Mouse (Mus musculus): ENCODE data around the gene Tcam1. TPM values are rescaled to one million over a fixed set of nuclear protein-coding genes. Genes with fewer than 3 reads are reported as not detected.

The Tcam1 gene
- total RNA-seq, 2 experiments from 2014 or later: 0.08 TPM

- Histone ChIP-seq H3K4me3 (no peak overlapping the region), H3K27ac (peak overlapping the region; percentile 99)
- TF ChIP-seq CTCF (IDR thresholded peaks at IDR 0.05): no peak
- no peak for DNase-seq
- intact Hi-C loops (cut with DNase I): no loop called here
Measured at GRCm38 (mm10) chr11:106266431-106266830, 10.0 kb upstream of the Tcam1 start.

- H3K27ac ChIP-seq: peak overlapping the region; percentile 99
- intact Hi-C loops (cut with DNase I): no loop called here
- peak overlapping the region; percentile 61 for H3K4me3 ChIP-seq
- no peak for TF ChIP-seq CTCF (IDR thresholded peaks at IDR 0.05)
- DNase-seq: peak; percentile 70
Measured at GRCm38 (mm10) chr11:106267311-106267852, 9.1 kb upstream of the Tcam1 start.

DNA sequence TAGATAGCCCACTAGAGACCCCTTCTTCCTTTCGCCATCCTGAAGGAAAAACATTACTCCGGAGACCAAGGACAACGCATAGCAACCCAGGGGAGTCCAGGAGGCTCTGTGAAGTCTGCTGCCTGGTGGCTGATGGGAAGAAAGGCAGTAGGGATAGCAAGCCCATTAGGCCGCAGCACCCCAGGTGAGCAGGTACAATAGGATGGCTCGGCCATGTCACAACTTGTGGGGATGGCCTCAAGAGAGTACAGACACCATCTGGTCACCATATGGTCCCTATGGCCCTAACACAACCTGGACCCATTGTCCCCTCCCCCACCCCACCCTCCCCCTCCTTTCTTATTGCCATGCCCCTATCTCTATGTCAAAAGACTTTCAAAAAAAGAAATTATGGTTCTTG, 8.6 kb upstream of the Tcam1 start:
- no peak for DNase-seq
- Histone ChIP-seq H3K4me3 (peak overlapping the region; percentile 61), H3K27ac (peak overlapping the region; percentile 99)
- intact Hi-C loops (cut with DNase I): no loop called here
- no peak for TF ChIP-seq CTCF (IDR thresholded peaks at IDR 0.05)

GRCm38 (mm10) chr11:106268326-106269059, 8.0 kb upstream of the Tcam1 start:
- no peak for TF ChIP-seq CTCF (IDR thresholded peaks at IDR 0.05)
- H3K4me3 ChIP-seq: peak overlapping the region; percentile 61

DNA sequence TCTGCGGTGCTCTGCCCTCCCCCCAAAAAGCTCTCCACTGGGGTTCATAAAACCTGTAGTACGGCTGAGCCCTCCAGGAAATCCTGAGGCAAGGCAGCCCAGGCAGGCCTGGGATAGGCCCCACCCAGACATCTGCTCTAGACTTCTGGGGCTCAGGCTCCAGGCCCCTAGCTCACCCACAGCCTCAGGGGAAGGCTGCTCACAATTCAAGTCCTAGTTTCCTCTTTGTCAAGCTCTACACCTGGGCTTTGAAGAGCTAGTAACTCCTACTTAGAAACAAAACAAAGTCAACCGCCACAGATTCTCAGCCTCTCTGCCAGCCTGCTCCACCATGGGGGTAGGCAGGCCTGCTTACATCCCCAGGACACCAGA, 7.4 kb upstream of the Tcam1 start:
- DNase-seq: peak; percentile 59
- peak overlapping the region; percentile 99 for H3K27ac ChIP-seq
- intact Hi-C loops (cut with DNase I): no loop called here
- no peak for TF ChIP-seq CTCF (IDR thresholded peaks at IDR 0.05)
- peak overlapping the region; percentile 61 for H3K4me3 ChIP-seq

More at GRCm38 (mm10) chr11:106268326-106269059, 8.0 kb upstream of the Tcam1 start:
- peak overlapping the region; percentile 99 for H3K27ac ChIP-seq
- intact Hi-C loops (cut with DNase I): no loop called here
- peak; percentile 94 for DNase-seq

DNA sequence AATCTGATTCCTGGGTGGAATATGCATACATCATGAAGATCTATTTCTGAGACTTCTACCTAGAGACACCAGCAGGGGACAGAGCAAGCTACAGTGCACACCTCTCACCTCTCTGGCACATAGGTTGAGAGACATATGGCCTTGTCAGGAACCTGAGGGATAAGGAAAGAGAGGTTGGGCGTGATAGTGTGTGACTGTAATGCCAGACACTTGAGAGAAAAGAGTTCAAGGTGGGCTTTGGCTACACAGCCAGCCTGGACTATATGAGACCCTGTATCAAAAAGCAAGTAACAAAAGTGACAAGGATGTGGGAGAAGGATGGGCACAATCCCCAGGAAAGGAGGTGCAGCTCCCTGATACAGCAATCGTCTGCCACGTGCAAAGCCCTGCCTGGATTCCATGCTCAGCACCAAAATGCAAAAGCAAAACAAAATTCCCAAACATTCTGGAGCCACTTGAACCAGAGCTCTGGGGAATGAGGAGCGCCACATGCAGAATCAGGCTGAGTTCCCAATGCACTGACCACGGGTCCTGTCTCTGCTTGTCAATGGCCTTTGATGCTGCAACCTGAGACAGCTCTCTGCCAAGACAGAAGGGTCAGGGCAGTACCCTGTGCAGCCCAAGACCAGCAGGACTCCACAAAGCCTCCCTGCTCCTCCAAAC, 5.2 kb upstream of the Tcam1 start:
- no peak for TF ChIP-seq CTCF (IDR thresholded peaks at IDR 0.05)
- intact Hi-C loops (cut with DNase I): loop anchor here (5.0 to 10.0 kb wide), 2 partner anchors 54 to 214 kb away; partner anchors contain the start of genes Ccdc47, Ddx42 and Ern1
- peak overlapping the region; percentile 99 for H3K27ac ChIP-seq
- peak; percentile 46 for DNase-seq
- peak overlapping the region; percentile 99 for H3K4me3 ChIP-seq

DNA sequence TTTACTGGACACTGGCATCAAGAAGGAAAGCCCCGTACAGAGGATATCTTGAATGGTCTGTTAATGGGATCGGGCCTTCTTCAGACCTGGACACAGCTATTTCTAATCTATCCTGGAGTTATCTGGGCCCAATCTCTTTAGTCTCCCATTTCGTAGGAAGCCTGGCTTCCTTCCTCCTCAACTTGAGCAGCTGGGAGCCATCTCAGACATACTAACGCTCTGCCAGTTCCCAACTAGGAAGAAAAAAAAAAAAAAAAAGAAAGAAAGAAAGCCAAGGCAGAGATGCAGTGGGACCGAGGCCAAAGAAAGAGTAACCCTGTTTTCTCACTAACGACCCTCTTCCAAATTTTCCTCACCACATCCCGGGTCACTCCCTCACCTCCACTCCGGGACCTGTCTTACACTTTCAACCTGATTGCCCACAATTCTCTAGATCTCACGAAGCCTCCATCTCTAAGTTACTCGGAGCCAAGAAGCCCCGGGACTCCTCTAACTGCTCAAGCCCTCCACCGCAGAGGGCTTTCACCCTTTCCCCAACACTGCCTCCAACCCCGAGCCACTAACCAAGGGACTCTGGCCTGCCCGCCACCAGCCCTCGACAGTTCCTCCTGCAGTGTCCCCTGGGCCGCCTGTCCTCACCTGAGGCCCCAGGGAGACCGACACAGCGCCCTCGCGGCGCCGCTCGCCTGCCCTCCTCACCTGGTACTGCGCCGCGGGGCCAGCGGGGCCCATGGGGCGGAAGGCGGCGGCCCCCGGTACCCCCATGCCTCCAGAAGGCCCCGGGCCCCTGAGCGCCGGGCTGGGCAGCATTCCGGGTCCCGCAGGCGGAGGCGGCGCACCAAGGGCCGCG, 4.5 kb upstream of the Tcam1 start:
- peak overlapping the region; percentile 99 for H3K4me3 ChIP-seq
- DNase-seq: peak; percentile 28
- peak overlapping the region; percentile 99 for H3K27ac ChIP-seq
- intact Hi-C loops (cut with DNase I): loop anchor here (5.0 to 10.0 kb wide), 2 partner anchors 55 to 213 kb away; partner anchors contain the start of genes Ccdc47, Ddx42 and Ern1
- TF ChIP-seq CTCF (IDR thresholded peaks at IDR 0.05): no peak

DNA sequence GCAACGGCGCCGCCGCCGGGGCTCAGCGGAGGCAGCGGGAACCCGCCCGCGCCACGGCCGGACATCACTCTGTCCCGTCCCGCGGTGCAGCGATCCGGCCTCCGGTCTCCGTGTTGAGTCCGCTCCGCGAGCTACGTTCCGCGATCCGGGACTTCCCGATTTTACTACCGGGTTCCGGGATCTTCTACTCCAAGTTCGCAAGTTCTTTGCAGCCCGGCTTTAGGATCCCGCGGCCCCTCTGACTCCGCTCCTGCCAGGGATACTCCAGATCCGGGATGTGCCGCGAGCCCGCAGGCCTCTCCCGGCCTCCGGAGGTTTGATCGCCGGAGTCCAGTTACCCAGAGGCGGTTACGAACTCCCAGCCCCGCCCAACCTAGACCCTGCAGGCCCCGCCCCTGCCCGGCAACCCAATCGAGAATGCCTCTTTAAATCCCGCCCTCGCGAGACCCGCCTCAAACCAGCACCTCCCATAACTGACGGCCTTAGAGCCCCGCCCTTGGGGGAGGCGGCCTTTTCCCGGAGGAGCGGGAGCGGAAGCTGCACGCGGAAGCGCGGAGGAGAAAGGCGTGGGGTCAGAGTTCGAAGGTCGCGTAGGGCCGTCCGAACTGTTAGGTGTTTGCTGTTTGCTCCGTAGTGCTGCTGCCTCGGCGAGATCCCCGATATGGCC, 3.7 kb upstream of the Tcam1 start, which contains the start of gene Smarcd2:
TSS of gene Smarcd2 (minus strand) at position 329 of the 667 bp plus-strand sequence.
- intact Hi-C loops (cut with DNase I): loop anchor here (5.0 to 10.0 kb wide), 2 partner anchors 55 to 212 kb away; partner anchors contain the start of genes Ccdc47, Ddx42 and Ern1
- TF ChIP-seq CTCF (IDR thresholded peaks at IDR 0.05): no peak
- DNase-seq: peak; percentile 100
- Histone ChIP-seq H3K27ac (peak within 1 kb of the TSS; percentile 99), H3K4me3 (peak within 1 kb of the TSS; percentile 99)

DNA sequence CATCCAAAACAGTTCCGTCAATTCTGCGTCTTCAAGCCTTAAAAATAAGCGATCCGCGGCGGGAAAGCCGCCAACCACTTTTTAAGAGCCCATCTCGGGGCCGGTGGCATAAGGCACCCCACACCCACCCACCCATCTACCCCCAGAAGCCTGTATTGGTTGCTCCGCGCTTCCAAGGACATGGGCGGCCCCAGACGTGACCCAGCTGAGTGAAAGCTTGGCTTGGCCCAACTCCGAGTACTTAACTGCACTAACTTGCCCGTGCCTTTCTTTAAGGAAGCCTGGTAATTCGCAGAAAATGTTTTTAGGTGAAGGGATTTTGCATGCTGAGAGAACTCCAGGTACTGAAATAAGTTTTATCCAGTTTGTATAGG, 3.2 kb upstream of the Tcam1 start:
- no peak for TF ChIP-seq CTCF (IDR thresholded peaks at IDR 0.05)
- Histone ChIP-seq H3K27ac (peak overlapping the region; percentile 99), H3K4me3 (peak overlapping the region; percentile 99)
- intact Hi-C loops (cut with DNase I): loop anchor here (5.0 to 10.0 kb wide), 2 partner anchors 56 to 212 kb away; partner anchors contain the start of genes Ccdc47, Ddx42 and Ern1
- DNase-seq: no peak

DNA sequence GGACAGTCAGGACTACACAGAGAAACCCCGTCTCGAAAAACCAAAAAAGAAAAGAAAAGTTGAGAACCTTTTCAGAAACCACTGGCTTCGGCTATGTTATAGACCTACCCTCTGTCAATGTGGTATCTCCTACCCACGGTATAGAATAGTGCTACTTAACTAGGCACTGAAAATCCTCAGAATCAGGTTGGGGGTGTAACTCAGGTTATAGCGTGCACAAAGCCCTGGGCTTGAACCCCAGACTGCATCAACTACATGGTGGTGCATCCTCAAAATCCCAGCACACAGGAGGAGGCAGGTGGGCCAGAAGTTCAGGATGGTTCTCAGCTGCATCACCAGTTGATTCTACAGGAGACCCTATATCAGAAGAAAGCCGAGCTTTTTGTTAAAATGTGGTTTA, 2.7 kb upstream of the Tcam1 start:
- intact Hi-C loops (cut with DNase I): loop anchor here (5.0 to 10.0 kb wide), 2 partner anchors 57 to 211 kb away; partner anchors contain the start of genes Ccdc47, Ddx42 and Ern1
- peak overlapping the region; percentile 99 for H3K4me3 ChIP-seq
- peak; percentile 10 for DNase-seq
- no peak for TF ChIP-seq CTCF (IDR thresholded peaks at IDR 0.05)
- H3K27ac ChIP-seq: peak overlapping the region; percentile 99

DNA sequence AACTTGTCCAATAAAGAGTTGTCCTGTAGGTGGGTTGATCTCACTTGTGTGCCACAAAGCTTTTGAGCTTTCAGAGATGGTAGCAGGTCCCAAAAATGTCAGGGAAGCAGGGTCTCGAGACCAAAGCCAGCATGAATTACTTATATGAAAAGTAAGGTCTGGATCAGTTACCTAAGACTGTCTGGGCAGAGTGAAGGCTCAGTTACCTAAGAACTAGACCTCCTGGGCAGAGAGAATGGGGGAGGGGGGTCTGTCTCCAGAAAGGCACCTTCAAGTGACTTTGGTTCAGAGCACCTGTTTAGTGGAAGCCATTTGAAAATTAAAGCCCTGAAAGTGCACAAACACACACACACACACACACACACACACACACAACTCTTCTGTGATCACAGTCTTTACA, 2.1 kb upstream of the Tcam1 start:
- DNase-seq: peak; percentile 5
- Histone ChIP-seq H3K4me3 (no peak overlapping the region), H3K27ac (peak overlapping the region; percentile 99)
- intact Hi-C loops (cut with DNase I): loop anchor here (5.0 to 10.0 kb wide), 2 partner anchors 57 to 210 kb away; partner anchors contain the start of genes Ccdc47, Ddx42 and Ern1
- TF ChIP-seq CTCF (IDR thresholded peaks at IDR 0.05): no peak

Data from gastrocnemius, adult 2 months (tissue).